Mouse (Mus musculus) heart, embryonic 12.5 days (tissue): Measurements from ENCODE around the gene Insr. TPM values are rescaled to one million over a fixed set of nuclear protein-coding genes. Genes with fewer than 3 reads are reported as not detected.
"Not testable (repeated sequence)": the region's sequence is repeated elsewhere in the genome, so short reads cannot be mapped to it uniquely, and the experiment has no call there.

Experiments used
- ATAC-seq: fragments of 200-750 bp; cut with Nextera tagmentation; 2 replicates; pipeline ENCODE4 v1.8.0; 2017; ENCODE audit warnings: moderate TSS enrichment, moderate library complexity; ENCODE audit not compliant: insufficient number of reproducible peaks, low FRiP score
- H3K27ac ChIP-seq: fragments of 300-500 bp; sonication (generic); 2 replicates; pipeline ENCODE4 v1.5.1; 2016; ENCODE audit warnings: mild to moderate bottlenecking, moderate library complexity; ENCODE audit not compliant: poor library complexity, severe bottlenecking
- H3K27me3 ChIP-seq: fragments of 300-500 bp; sonication (generic); replicated peaks from 2 replicates; pipeline ENCODE4 v1.6.1; 2016; ENCODE audit warnings: mild to moderate bottlenecking, moderate library complexity
- H3K36me3 ChIP-seq: fragments of 300-500 bp; sonication (generic); 2 replicates; pipeline ENCODE4 v1.6.1; 2016; ENCODE audit warnings: mild to moderate bottlenecking, moderate library complexity
- H3K4me1 ChIP-seq: fragments of 300-500 bp; sonication (generic); replicated peaks from 2 replicates; pipeline ENCODE4 v1.6.1; 2016; ENCODE audit warnings: mild to moderate bottlenecking
- H3K4me2 ChIP-seq: fragments of 300-500 bp; sonication (generic); 2 replicates; pipeline ENCODE4 v1.6.1; 2016; ENCODE audit warnings: mild to moderate bottlenecking, moderate library complexity
- H3K4me3 ChIP-seq: fragments of 300-500 bp; sonication (generic); 2 replicates; pipeline ENCODE4 v1.5.1; 2016; ENCODE audit warnings: mild to moderate bottlenecking
- H3K9ac ChIP-seq: fragments of 300-500 bp; sonication (generic); 2 replicates; pipeline ENCODE4 v1.6.1; 2016; ENCODE audit warnings: mild to moderate bottlenecking, moderate library complexity
- H3K9me3 ChIP-seq: fragments of 300-500 bp; sonication (generic); replicated peaks from 2 replicates; pipeline ENCODE4 v1.6.1; 2016; ENCODE audit warnings: mild to moderate bottlenecking, moderate library complexity
- WGBS: fragments of 180-500 bp; shearing (Covaris S2); methylation state at CpG from one replicate; pipeline ENCODE4 v1.1.7; 2016; 5-methylcytosine and 5-hydroxymethylcytosine counted together
- microRNA-seq: library from miRNA; unstranded; fragments of <30 nt; microRNA quantifications from one replicate; pipeline ENCODE4, GENCODE M21; 2017
- polyA plus RNA-seq: library from polyadenylated mRNA; unstranded; fragments of >200 nt; fragmentation: Nextera tagmentation; extraction: Ambion mirVana; gene quantifications from 2 replicates; pipeline ENCODE4 v1.2.1, GENCODE M21; 2016

The Insr gene
- polyA plus RNA-seq, 1 experiment from 2014 or later = 48.8 TPM

GRCm38 (mm10) chr8:3191006-3191405 lies 88.4 kb downstream of the Insr start:
- Histone ChIP-seq H3K27me3 (no peaks in the 10 kb centered on the region), H3K4me3 (no peak overlapping the region), H3K4me2 (no peak overlapping the region), H3K9me3 (peaks cover 6% of the 10 kb centered on the region), H3K4me1 (peaks cover 13% of the 10 kb centered on the region), H3K27ac (no peak overlapping the region), H3K36me3 (peaks cover 84% of the 10 kb centered on the region), H3K9ac (no peak overlapping the region)
- ATAC-seq = no peak

- ATAC-seq = peak; percentile 88
- Histone ChIP-seq H3K36me3 (peaks cover 80% of the 10 kb centered on the region), H3K4me2 (no peak overlapping the region), H3K9me3 (no peaks in the 10 kb centered on the region), H3K27ac (peak overlapping the region; percentile 86), H3K4me1 (peaks cover 13% of the 10 kb centered on the region), H3K27me3 (no peaks in the 10 kb centered on the region), H3K4me3 (no peak overlapping the region), H3K9ac (no peak overlapping the region)
- WGBS = 28% methylated on average over 1 of the region's 1 CpGs
Observed at GRCm38 (mm10) chr8:3187456-3187855, 92.0 kb downstream of the Insr start.

- no peak for ATAC-seq
- Histone ChIP-seq H3K4me1 (no peaks in the 10 kb centered on the region), H3K27me3 (no peaks in the 10 kb centered on the region), H3K4me3 (no peak overlapping the region), H3K4me2 (no peak overlapping the region), H3K27ac (no peak overlapping the region), H3K9me3 (peaks cover 9% of the 10 kb centered on the region), H3K36me3 (peaks cover 68% of the 10 kb centered on the region), H3K9ac (no peak overlapping the region)
- 73% methylated on average over 1 of the region's 1 CpGs for WGBS
Observed at GRCm38 (mm10) chr8:3179930-3180329, 99.5 kb downstream of the Insr start.

- no peaks in the 10 kb centered on the region for H3K27me3 ChIP-seq
- H3K9me3 ChIP-seq = peaks cover 12% of the 10 kb centered on the region
- H3K27ac ChIP-seq = no peak overlapping the region
- no peak overlapping the region for H3K4me2 ChIP-seq
- no peak for ATAC-seq
- no peaks in the 10 kb centered on the region for H3K4me1 ChIP-seq
- H3K36me3 ChIP-seq = peaks cover 69% of the 10 kb centered on the region
- no peak overlapping the region for H3K9ac ChIP-seq
- 91% methylated on average over 4 of the region's 4 CpGs for WGBS
- H3K4me3 ChIP-seq = no peak overlapping the region
Observed at GRCm38 (mm10) chr8:3177440-3177839, 102.0 kb downstream of the Insr start.

- Histone ChIP-seq H3K36me3 (peaks cover 77% of the 10 kb centered on the region), H3K27me3 (no peaks in the 10 kb centered on the region), H3K4me2 (no peak overlapping the region), H3K9ac (no peak overlapping the region), H3K27ac (no peak overlapping the region), H3K9me3 (peaks cover 12% of the 10 kb centered on the region), H3K4me1 (no peaks in the 10 kb centered on the region), H3K4me3 (no peak overlapping the region)
- WGBS = 69% methylated on average over 1 of the region's 1 CpGs
- ATAC-seq = no peak
Observed at GRCm38 (mm10) chr8:3172246-3172645, 107.2 kb downstream of the Insr start.

- no peak overlapping the region for H3K9ac ChIP-seq
- no peak overlapping the region for H3K4me2 ChIP-seq
- ATAC-seq = no peak
- no peak overlapping the region for H3K4me3 ChIP-seq
- H3K27ac ChIP-seq = no peak overlapping the region
- H3K9me3 ChIP-seq = no peaks in the 10 kb centered on the region; the same call in 1 of the 2 replicates
- H3K36me3 ChIP-seq = no peaks in the 10 kb centered on the region
- no peaks in the 10 kb centered on the region for H3K4me1 ChIP-seq
- WGBS = 60% methylated on average over 1 of the region's 1 CpGs
- no peaks in the 10 kb centered on the region for H3K27me3 ChIP-seq
Observed at GRCm38 (mm10) chr8:3146506-3146905, 132.9 kb downstream of the Insr start.

GRCm38 (mm10) chr8:3100416-3100815 lies 179.0 kb downstream of the Insr start:
- not testable (repeated sequence) for H3K27ac ChIP-seq, H3K4me3 ChIP-seq, ATAC-seq

More at GRCm38 (mm10) chr8:3100416-3100815, 179.0 kb downstream of the Insr start:
- H3K4me2 ChIP-seq, H3K9me3 ChIP-seq, H3K9ac ChIP-seq, H3K4me1 ChIP-seq, H3K27me3 ChIP-seq, H3K36me3 ChIP-seq: not testable (repeated sequence)
- 73% methylated on average over 5 of the region's 5 CpGs for WGBS

Small RNAs within 50 kb of the gene (microRNA-seq; reads per million reads assigned to microRNA genes)
- gene Gm25775 = not detected

Other genes with a start within 250 kb of the Insr start
- not detected in 2 replicates for gene A430078G23Rik, start 73.8 kb upstream of the Insr start, polyA plus RNA-seq
- 7.1 and 8.2 TPM in 2 replicates for gene Arhgef18, start 113.4 kb upstream of the Insr start, polyA plus RNA-seq
- 4.9 and 5.1 TPM in 2 replicates for gene Pex11g, start 188.1 kb upstream of the Insr start, polyA plus RNA-seq
- not detected in 2 replicates for gene Tex45, start 191.2 kb upstream of the Insr start, polyA plus RNA-seq
- gene Zfp358, start 213.5 kb upstream of the Insr start, polyA plus RNA-seq = 34.2 and 36.2 TPM in 2 replicates
- gene Mcoln1, start 220.8 kb upstream of the Insr start, polyA plus RNA-seq = 52.7 and 53.5 TPM in 2 replicates
- gene Pnpla6, start 235.8 kb upstream of the Insr start, polyA plus RNA-seq = 21.7 and 23.4 TPM in 2 replicates